ENCODE assay signal across 11 mouse cellular contexts in genomic region chr10:123810882-123811281, GRCm38 (mm10).
"Had no signal": no experiment of that assay in that cellular context is flagged by ENCODE, and none has a peak within 500 bp of the region (broad histone marks: within the 10 kb centered on the region; RNA-seq: fewer than 3 reads in every experiment).

No protein-coding gene starts in this region.

- H3K4me1 ChIP-seq: liver, embryonic 12.5 days; midbrain, embryonic 12.5 days; neural tube, embryonic 13.5 days had no signal

- H3K9me3 ChIP-seq: limb, embryonic 15.5 days; liver, embryonic 12.5 days; midbrain, embryonic 12.5 days; neural tube, embryonic 13.5 days had no signal

- H3K9ac ChIP-seq: limb, embryonic 15.5 days; liver, embryonic 12.5 days; lung, embryonic 14.5 days; midbrain, embryonic 12.5 days; neural tube, embryonic 13.5 days had no signal

- H3K4me3 ChIP-seq: limb, embryonic 15.5 days; liver, embryonic 12.5 days; midbrain, embryonic 12.5 days; neural tube, embryonic 13.5 days had no signal

- H3K36me3 ChIP-seq: limb, embryonic 15.5 days; liver, embryonic 12.5 days; midbrain, embryonic 12.5 days; neural tube, embryonic 13.5 days had no signal

- H3K27ac ChIP-seq: limb, embryonic 15.5 days; liver, embryonic 12.5 days; midbrain, embryonic 12.5 days; neural tube, embryonic 13.5 days had no signal

- H3K4me2 ChIP-seq: limb, embryonic 15.5 days; liver, embryonic 12.5 days; lung, embryonic 14.5 days; midbrain, embryonic 12.5 days; neural tube, embryonic 13.5 days had no signal

- ATAC-seq: liver, embryonic 12.5 days; midbrain, embryonic 16.5 days had no signal

- H3K27me3 ChIP-seq: limb, embryonic 15.5 days; liver, embryonic 12.5 days; midbrain, embryonic 12.5 days; neural tube, embryonic 13.5 days had no signal

- DNase-seq: kidney, adult 11 months; kidney, postnatal 14 days; lung, embryonic 14.5 days; lung, postnatal 14 days; retina, postnatal 1 day; thymus, postnatal 36 days had no signal
